Mouse (Mus musculus): ENCODE data around the gene Fancc.

GRCm38 (mm10) chr13:63394304-63395063 is 102.6 kb downstream of the Fancc start:
- no peak for TF ChIP-seq GATA1 (IDR thresholded peaks at IDR 0.05; ENCODE audit: borderline replicate concordance, low read length)
- no peak for TF ChIP-seq FLI1 (IDR thresholded peaks at IDR 0.05; ENCODE audit: low read length)
